Mouse (Mus musculus): ENCODE data around the gene Cbfb.
"Not testable (repeated sequence)": the region's sequence is repeated elsewhere in the genome, so short reads cannot be mapped to it uniquely, and the experiment has no call there.

Gene Cbfb

DNA sequence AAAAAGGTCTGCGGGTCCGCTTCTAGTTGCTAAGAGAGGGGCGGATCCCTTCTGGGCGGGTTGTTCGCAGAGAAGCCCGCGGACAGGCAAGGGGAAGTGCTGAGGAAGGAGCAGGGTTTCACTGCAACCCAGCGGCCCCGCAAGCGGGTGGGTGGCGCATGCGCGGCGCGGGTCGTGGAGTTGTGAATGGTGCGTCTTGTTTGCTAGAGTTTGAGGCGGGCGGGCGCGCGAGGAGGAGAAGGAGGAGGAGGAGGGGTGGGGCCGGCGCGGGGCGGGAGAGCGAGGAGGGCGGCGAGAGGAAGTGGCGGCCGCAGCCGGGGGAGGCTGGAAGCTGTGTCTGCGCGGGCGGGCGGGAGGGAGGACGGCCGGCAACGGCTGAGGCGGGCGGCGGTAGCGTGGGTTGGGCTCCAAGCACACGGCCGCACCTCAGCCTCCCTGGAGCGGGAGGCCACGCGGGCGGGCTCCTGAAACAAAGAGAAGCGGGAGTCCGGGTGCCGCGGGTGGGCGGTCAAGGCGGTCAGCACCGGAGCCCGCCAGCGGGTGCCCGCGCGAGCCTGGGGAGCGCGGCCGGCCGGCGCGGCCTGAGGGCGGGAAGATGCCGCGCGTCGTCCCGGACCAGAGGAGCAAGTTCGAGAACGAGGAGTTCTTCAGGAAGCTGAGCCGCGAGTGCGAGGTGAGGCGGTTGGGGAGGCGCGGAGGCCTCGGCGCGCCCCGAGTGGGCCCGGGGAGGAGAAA, at the start of gene Cbfb:
TSS of gene Cbfb (plus strand) at position 294 of the 735 bp plus-strand sequence.
- peak; percentile 81 for DNase-seq (ENCODE audit: low spot score)

DNA sequence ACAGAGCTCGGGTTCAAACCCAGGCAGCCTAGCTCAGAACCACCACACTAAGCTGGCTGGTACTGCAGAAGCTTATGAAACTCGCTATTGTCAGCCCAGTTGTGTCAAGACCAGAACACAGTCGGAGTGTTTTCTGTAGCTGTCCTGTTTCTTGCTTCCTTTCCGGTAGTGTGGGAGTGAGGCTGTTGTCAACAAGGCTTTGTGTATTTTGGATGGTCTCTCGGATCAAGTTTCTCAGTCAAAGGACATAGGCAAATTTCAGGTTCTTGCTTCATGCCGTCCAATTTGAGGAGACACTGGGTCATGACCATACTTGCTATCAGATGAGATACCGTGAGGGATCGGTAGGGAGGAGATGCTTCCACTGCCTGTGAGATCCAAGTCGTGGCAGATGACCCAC, 40.6 kb upstream of the Cbfb start:
- no peak for DNase-seq (ENCODE audit: low spot score)

DNA sequence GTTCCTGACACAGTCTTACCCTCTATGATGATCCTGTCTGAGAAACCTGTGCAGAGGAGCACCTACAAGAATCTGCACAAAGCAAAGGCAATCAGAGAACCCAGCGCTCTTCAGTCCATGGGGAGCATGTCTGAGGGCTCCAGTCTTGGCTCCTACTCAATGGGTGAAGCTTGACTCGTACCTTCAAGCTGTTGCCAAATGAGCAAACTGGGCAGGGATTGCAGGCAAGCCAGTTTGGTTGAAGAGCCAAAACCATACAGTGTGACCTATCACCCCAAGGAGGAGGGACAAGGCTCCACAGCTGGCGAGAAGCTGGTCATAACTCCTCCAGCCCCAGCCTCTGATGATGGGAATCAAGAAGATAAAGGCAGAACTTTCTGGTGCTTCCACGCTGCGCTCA, 39.0 kb upstream of the Cbfb start, which contains the start of gene Ces4a:
TSS of gene Ces4a (plus strand) at position 292 of the 400 bp plus-strand sequence.
- DNase-seq (ENCODE audit: low spot score), result no peak

GRCm38 (mm10) chr8:105138423-105138822, 32.1 kb upstream of the Cbfb start:
- DNase-seq (ENCODE audit: low spot score), result peak; percentile 17

GRCm38 (mm10) chr8:105142395-105142794, 28.1 kb upstream of the Cbfb start:
- no peak for DNase-seq (ENCODE audit: low spot score)

GRCm38 (mm10) chr8:105151654-105152053, 18.8 kb upstream of the Cbfb start:
- no peak for DNase-seq (ENCODE audit: low spot score)

DNA sequence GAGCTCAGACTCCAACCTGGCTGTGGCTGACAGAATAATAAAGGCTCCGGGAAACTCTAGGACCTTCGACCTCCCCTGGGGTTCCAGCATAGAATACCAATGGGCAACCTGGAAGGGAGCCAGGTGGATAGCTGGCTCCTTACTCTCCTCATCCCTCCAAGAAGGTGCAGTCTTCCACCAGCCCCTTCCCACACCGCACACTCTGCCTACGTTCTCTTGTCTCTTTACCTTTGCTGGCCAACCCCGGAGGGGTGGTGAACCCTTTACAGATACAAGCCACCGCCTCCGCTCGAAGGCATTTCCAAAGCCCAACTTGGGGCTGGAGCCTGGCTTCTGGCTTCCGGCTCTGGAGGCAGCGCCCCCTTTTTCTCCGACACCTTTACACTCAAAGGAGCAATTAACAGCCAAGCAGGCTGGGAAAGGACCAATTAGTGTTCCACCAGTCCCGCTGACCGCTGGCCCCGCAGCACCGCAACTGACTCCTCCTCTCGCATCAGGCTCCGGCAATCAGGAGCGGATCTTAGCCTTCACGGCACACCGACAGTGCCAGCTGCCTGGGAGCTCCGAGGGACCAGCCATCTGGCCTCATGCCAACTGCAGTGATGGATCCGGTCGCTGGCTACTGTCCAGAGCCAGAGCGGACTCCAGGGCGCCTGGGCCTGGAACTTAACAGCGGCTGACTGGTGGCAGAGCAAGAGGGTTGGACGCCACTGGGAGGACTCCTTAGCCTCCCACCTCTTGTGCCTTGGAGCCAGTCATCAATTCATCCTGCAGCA, 17.7 kb upstream of the Cbfb start:
- no peak for DNase-seq (ENCODE audit: low spot score)

DNA sequence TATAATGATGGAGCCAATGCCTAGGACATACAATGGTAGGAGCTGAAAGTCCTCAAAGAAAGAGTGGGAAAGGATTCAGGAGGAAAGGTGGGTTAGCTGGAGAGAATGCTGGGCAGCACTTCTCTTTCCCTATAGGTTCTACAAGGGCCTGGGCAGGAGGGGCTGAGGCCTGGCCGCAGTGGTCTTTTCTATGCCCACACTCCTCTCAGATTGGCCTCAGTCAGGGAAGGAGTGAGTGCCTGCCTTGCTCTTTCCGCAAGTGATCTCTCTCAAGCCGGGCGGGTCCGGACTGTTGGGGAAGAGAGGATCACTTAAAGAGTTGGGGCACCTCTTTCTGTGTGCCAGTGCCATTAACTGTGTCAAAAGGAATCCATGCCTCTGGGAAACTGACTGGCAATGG, 16.2 kb upstream of the Cbfb start:
- DNase-seq (ENCODE audit: low spot score), result no peak

DNA sequence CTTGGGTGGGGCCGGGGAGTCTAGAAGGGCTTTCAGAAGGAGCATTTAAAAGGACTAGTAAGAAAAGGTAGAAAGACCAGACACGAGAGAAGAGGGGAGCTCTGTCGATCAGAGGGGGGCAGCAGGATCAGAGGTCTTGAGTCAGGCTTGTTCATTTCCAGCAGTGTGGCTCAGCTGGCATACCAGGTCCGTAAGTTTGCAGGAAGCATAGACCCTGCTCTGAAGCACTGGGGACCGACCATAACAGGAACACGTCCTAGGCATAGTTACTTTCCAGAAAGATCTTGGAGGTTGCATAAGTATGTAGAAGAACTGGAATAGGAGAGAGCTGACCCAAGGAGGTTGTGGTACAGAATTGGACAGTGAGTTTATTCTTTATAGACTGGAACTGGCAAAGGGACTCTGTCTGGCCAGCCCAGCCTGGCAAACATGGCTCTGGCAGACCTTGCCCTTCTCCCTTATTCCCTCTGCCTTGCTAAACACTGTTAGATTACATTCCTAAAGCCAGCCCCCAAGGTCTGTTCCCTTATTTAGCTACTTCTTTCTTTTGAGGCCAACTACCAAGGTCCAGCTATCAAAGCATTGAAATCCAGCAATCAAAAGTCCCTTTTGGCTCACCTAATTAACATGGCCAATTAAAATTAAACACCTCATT, 15.3 kb upstream of the Cbfb start:
- DNase-seq (ENCODE audit: low spot score), result no peak

DNA sequence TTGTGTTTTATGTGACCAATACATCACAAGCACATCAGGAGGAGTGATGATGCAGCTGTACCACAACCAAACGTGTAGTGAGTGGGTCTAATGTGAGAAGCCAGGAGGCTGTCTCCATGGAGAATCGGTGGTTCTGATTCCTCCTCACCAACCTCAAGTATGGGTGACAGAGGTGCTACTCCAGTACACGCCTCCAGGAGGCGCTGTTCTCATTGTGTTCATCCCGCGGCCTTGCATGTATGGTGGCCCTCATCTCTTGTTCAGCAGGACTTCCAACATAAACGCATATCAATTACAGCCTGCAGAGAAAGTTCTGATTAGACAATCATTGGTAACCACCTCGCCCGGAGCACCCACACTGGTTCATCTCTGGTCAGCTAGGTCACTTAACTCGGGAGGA, 12.9 kb upstream of the Cbfb start:
- DNase-seq (ENCODE audit: low spot score), result peak; percentile 32

DNA sequence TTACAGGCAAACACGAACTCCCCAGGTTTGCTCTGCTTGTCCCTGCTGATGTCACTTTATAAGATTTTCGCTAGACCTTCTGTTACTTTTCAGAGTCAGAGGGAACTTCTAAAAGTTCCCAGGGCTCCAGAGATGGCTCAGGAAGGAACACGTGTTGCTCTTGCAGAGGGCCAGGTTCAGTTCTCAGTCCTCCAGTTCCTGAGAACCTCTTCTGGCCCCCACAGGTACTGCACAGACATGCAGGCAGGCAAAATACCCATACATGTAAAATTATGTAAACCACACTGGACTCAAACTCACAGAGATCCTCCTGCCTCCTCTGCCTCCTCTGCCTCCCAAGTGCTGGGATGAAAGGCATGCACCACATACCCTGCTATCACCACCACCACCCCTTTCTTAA, 12.4 kb upstream of the Cbfb start:
- no peak for DNase-seq (ENCODE audit: low spot score)

DNA sequence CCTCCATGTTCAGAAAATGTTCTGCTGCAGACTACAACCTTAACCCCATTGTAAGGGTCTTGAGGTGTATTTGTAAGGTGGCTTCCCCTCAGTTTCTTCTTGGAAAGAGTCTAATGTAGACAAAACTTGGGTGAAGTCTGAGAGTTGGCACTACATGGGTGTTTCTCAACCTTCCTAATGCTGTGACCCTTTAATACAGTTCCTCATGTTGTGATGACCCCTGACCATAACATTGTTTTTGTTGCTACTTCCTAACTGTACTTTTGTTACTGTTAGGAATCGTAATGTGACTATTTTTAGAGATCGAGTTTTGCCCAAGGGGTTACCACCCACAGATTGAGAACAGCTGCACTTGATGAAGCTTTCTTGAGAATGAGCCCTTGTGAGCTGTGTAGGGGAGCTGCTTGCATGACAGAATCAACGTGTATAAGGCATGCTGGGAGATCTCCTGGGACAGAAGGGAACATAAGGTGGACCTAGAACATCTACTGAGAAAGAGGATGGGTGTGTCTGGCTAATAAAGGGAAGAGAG, 9.3 kb upstream of the Cbfb start:
- no peak for DNase-seq (ENCODE audit: low spot score)

GRCm38 (mm10) chr8:105164272-105164902, 6.1 kb upstream of the Cbfb start:
- no peak for DNase-seq (ENCODE audit: low spot score)

DNA sequence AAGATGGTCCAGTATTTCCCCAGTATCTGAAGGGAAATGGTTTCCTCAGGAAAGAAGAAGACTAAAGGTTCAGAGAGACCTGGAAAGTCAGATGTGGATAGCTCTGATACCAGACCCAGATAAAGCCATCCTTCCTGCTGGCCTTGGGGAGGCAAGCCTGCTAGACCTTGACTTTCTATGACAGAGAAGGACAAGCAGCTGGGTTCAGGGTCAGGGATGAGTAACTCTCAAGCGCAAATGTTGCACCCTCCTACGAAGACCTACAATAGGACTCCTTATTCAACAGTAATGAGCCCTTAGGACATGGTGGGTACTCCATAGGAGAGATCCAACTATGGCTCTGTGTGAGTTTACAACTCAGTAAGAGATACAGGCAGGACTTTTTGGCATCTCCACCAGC, 5.3 kb upstream of the Cbfb start:
- no peak for DNase-seq (ENCODE audit: low spot score)

DNA sequence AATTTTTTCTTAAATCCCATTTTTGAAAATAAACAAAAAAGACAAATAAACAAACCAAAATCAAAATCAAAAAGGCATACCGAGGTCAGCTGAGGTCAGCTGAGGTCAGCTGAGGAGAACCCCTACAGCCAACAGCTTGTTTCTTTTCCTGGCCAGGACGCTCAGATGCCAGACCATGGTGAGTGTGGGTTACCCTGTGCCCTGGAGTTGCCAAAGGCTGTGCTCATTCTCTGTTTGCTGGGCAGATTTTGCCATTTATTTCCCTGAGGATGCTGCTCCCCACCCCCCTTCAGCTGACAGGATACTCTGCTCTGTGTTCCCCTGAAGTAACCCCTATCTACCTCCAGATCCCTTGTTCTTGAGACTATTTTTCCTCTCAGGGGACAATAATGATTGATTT, 3.4 kb upstream of the Cbfb start:
- DNase-seq (ENCODE audit: low spot score), result no peak

GRCm38 (mm10) chr8:105169582-105169981, 892 bp upstream of the Cbfb start:
- no peak for DNase-seq (ENCODE audit: low spot score)

DNA sequence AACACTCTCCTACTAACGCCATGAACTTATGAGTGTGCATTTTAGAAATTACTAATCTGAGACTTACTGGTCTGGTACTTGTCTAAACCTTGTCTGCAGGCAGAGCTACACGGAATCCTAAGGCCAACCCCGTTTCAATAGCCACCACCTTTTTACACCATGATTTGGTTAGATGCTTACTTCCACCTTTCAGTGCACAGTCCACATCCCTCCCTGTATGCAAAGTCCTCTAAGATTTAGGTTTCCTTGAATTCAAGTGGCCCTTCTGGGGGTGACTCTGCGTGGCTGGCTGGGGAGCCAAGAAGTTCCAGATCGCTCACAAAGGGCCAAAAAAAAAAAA, 463 bp upstream of the Cbfb start:
- no peak for DNase-seq (ENCODE audit: low spot score)

GRCm38 (mm10) chr8:105171116-105172002, 885 bp downstream of the Cbfb start:
- DNase-seq (ENCODE audit: low spot score), result peak; percentile 27

DNA sequence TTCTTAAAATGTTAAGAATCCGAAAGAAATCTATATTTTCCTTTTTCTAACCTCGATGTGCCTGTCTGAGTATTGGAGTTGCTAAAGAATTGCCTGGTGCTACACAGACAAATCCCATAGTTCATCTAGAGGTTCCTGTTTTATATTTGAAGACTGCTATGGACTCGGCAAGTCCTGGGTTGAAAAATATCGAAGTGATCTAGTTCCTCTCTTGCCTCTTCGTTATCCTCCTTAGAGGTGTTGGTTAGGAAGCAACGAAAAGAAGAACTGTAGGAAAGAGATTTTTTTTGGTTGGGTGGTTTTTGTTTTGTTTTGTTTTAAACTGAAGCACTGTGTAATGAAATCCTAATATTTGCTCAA, 1.5 kb downstream of the Cbfb start:
- DNase-seq (ENCODE audit: low spot score), result no peak

- DNase-seq (ENCODE audit: low spot score), result not testable (repeated sequence)
Measured at GRCm38 (mm10) chr8:105175287-105175686, 4.8 kb downstream of the Cbfb start.

GRCm38 (mm10) chr8:105178211-105178800, 7.8 kb downstream of the Cbfb start:
- no peak for DNase-seq (ENCODE audit: low spot score)
